Mouse (Mus musculus) forebrain, postnatal 0 days (tissue): ENCODE measurements at regions not wholly inside any gene's neighbourhood (a gene's known extent, or its start where the extent isn't known, plus 50 kb on each side); places are given as distances from the start of the nearest gene placed in this dataset.

Experiments
- ATAC-seq: fragments of 200-750 bp; cut with Nextera tagmentation; 2 replicates; pipeline ENCODE4 v1.8.0; 2017; ENCODE audit warnings: mild to moderate bottlenecking, moderate library complexity
- DNase-seq: peaks from one replicate; pipeline ENCODE4 v3.0.0-alpha.2; 2015
- H3K27ac ChIP-seq: fragments of 300-500 bp; sonication (generic); 2 replicates; pipeline ENCODE4 v1.5.1; 2014; ENCODE audit warnings: low read depth, mild to moderate bottlenecking, antibody characterized with exemption, low read length, moderate library complexity, mixed read lengths
- H3K27me3 ChIP-seq: fragments of 300-500 bp; sonication (generic); 2 replicates; pipeline ENCODE4 v1.6.1; 2014; ENCODE audit warnings: mild to moderate bottlenecking, low read length, mixed read lengths; ENCODE audit not compliant: insufficient read depth
- H3K36me3 ChIP-seq: fragments of 300-500 bp; sonication (generic); 2 replicates; pipeline ENCODE4 v1.6.1; 2014; ENCODE audit warnings: mild to moderate bottlenecking, moderate library complexity; ENCODE audit not compliant: insufficient read depth
- H3K4me1 ChIP-seq: fragments of 300-500 bp; sonication (generic); 2 replicates; pipeline ENCODE4 v1.6.1; 2014; ENCODE audit warnings: antibody characterized with exemption; ENCODE audit not compliant: insufficient read depth
- H3K4me2 ChIP-seq: fragments of 300-500 bp; sonication (generic); 2 replicates; pipeline ENCODE4 v1.6.1; 2014; ENCODE audit warnings: low read depth, mild to moderate bottlenecking, moderate library complexity
- H3K4me3 ChIP-seq: fragments of 300-500 bp; sonication (generic); 2 replicates; pipeline ENCODE4 v1.5.1; 2014; ENCODE audit warnings: low read depth, low read length, mixed read lengths
- H3K9ac ChIP-seq: fragments of 300-500 bp; sonication (generic); 2 replicates; pipeline ENCODE4 v1.6.1; 2014; ENCODE audit warnings: mild to moderate bottlenecking
- H3K9me3 ChIP-seq: fragments of 300-500 bp; sonication (generic); 2 replicates; pipeline ENCODE4 v1.6.1; 2016; ENCODE audit warnings: low read length
- CTCF ChIP-seq: sonication (generic); IDR thresholded peaks from 2 replicates; pipeline ENCODE4 v1.5.1; 2016; ENCODE audit warnings: antibody characterized with exemption, control low read depth, low read depth
- WGBS: fragments of 180-500 bp; shearing (Covaris S2); extraction: QIAGEN DNeasy Blood & Tissue Kit; methylation state at CpG from one replicate; pipeline ENCODE4 v1.1.7; 2014; 5-methylcytosine and 5-hydroxymethylcytosine counted together

GRCm38 (mm10) chr2:179033171-179033570 lies 409.1 kb upstream of the Cdh4 start:
- WGBS = 86% methylated on average over 2 of the region's 2 CpGs
- Histone ChIP-seq H3K4me3 (no peak overlapping the region), H3K9ac (no peak overlapping the region), H3K4me2 (no peak overlapping the region), H3K4me1 (peaks cover 9% of the 10 kb centered on the region; the same call in 1 of the 2 replicates), H3K36me3 (no peaks in the 10 kb centered on the region), H3K27ac (no peak overlapping the region), H3K9me3 (no peaks in the 10 kb centered on the region), H3K27me3 (no peaks in the 10 kb centered on the region)
- TF ChIP-seq CTCF = no peak
- ATAC-seq (no peak), DNase-seq (no peak)

DNA sequence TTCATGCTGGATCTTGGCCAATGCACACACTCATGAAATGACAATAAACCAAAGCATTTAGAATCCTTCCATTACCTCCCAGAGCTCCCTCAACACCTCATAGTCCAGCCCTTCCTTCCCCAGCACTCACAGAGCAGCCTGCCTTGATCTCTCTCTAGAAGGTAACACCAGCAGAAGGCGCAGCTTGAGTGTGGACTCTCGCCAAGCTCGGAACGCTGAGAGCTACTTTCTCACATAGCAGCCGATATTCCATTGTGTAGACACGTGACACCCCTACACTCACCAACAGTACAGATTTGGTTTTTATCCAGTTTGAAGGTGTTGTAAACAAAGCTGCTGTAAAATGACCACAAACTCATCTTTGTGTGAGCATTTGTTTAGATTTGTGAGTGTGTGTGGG lies 406.8 kb upstream of the Cdh4 start:
- ATAC-seq (peak; percentile 61), DNase-seq (peak; percentile 70)
- TF ChIP-seq CTCF = peak; percentile 15; the same call in 1 of the 2 replicates
- Histone ChIP-seq H3K4me3 (no peak overlapping the region), H3K4me2 (no peak overlapping the region), H3K27ac (no peak overlapping the region), H3K4me1 (peaks cover 9% of the 10 kb centered on the region; the same call in 1 of the 2 replicates), H3K9ac (no peak overlapping the region), H3K9me3 (no peaks in the 10 kb centered on the region), H3K36me3 (no peaks in the 10 kb centered on the region), H3K27me3 (no peaks in the 10 kb centered on the region)
- 36% methylated on average over 6 of the region's 6 CpGs for WGBS

GRCm38 (mm10) chr2:179039697-179040096 lies 402.5 kb upstream of the Cdh4 start:
- Histone ChIP-seq H3K27me3 (no peaks in the 10 kb centered on the region), H3K9me3 (no peaks in the 10 kb centered on the region), H3K4me1 (peaks cover 9% of the 10 kb centered on the region; the same call in 1 of the 2 replicates), H3K27ac (no peak overlapping the region), H3K9ac (no peak overlapping the region), H3K4me2 (no peak overlapping the region), H3K36me3 (no peaks in the 10 kb centered on the region), H3K4me3 (no peak overlapping the region)
- DNase-seq = no peak
- no peak for ATAC-seq
- no peak for TF ChIP-seq CTCF
- WGBS = 65% methylated on average over 2 of the region's 2 CpGs

GRCm38 (mm10) chr2:179043671-179044070 lies 398.6 kb upstream of the Cdh4 start:
- Histone ChIP-seq H3K4me1 (no peaks in the 10 kb centered on the region), H3K36me3 (no peaks in the 10 kb centered on the region), H3K9ac (no peak overlapping the region), H3K4me3 (no peak overlapping the region), H3K27ac (no peak overlapping the region), H3K4me2 (no peak overlapping the region), H3K9me3 (no peaks in the 10 kb centered on the region), H3K27me3 (no peaks in the 10 kb centered on the region)
- ATAC-seq (no peak), DNase-seq (no peak)
- 61% methylated on average over 4 of the region's 4 CpGs for WGBS
- no peak for TF ChIP-seq CTCF

- no peak for TF ChIP-seq CTCF
- no peaks in the 10 kb centered on the region for H3K36me3 ChIP-seq
Observed at GRCm38 (mm10) chr2:179045361-179045760, 396.9 kb upstream of the Cdh4 start.

DNA sequence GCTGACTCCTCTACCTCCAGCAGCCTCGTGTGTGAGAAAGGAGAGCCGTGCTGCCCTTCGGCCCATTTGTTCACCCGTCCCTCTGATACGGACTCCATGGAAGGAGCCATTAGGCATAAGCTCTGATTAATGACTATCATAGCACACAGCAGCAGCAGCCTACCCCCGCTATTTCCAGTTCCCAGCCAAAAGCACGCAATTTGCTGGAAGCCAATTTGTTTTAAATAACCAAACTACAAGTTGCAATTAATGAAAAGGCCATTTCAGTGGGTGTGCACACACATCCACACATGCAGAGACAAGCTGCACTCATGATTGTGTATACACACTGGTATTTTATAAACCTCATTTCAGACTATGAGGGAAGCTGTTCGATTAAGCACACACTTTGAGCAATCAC lies 387.8 kb upstream of the Cdh4 start:
- Histone ChIP-seq H3K27ac (no peak overlapping the region), H3K4me2 (no peak overlapping the region), H3K4me3 (no peak overlapping the region), H3K9ac (no peak overlapping the region), H3K9me3 (no peaks in the 10 kb centered on the region), H3K4me1 (no peaks in the 10 kb centered on the region), H3K27me3 (no peaks in the 10 kb centered on the region), H3K36me3 (no peaks in the 10 kb centered on the region)
- ATAC-seq = no peak
- peak; percentile 17 for DNase-seq
- 39% methylated on average over 8 of the region's 8 CpGs for WGBS
- no peak for TF ChIP-seq CTCF

More at GRCm38 (mm10) chr2:179045361-179045760, 396.9 kb upstream of the Cdh4 start:
- 13% methylated on average over 1 of the region's 1 CpGs for WGBS
- H3K4me2 ChIP-seq = no peak overlapping the region
- no peaks in the 10 kb centered on the region for H3K9me3 ChIP-seq
- ATAC-seq (peak; percentile 89), DNase-seq (peak; percentile 43)
- H3K4me3 ChIP-seq = no peak overlapping the region
- no peak overlapping the region for H3K9ac ChIP-seq
- H3K27me3 ChIP-seq = no peaks in the 10 kb centered on the region
- H3K4me1 ChIP-seq = no peaks in the 10 kb centered on the region
- no peak overlapping the region for H3K27ac ChIP-seq

GRCm38 (mm10) chr2:179064616-179065015 lies 377.6 kb upstream of the Cdh4 start:
- Histone ChIP-seq H3K4me2 (no peak overlapping the region), H3K27me3 (no peaks in the 10 kb centered on the region), H3K27ac (no peak overlapping the region), H3K9ac (no peak overlapping the region), H3K4me1 (no peaks in the 10 kb centered on the region), H3K36me3 (no peaks in the 10 kb centered on the region), H3K9me3 (no peaks in the 10 kb centered on the region), H3K4me3 (no peak overlapping the region)
- no peak for TF ChIP-seq CTCF
- WGBS = 31% methylated on average over 8 of the region's 8 CpGs
- ATAC-seq = no peak
- no peak for DNase-seq

GRCm38 (mm10) chr2:179069520-179069919 lies 372.7 kb upstream of the Cdh4 start:
- Histone ChIP-seq H3K27me3 (no peaks in the 10 kb centered on the region), H3K4me2 (no peak overlapping the region), H3K9ac (no peak overlapping the region), H3K4me3 (no peak overlapping the region), H3K36me3 (no peaks in the 10 kb centered on the region), H3K9me3 (no peaks in the 10 kb centered on the region), H3K27ac (no peak overlapping the region), H3K4me1 (no peaks in the 10 kb centered on the region)
- no peak for DNase-seq
- no peak for ATAC-seq
- WGBS = 77% methylated on average over 6 of the region's 6 CpGs
- no peak for TF ChIP-seq CTCF
